Mouse (Mus musculus) spleen, adult 2 months (tissue): ENCODE results near the gene Ttyh2. TPM values are rescaled to one million over a fixed set of nuclear protein-coding genes. Genes with fewer than 3 reads are reported as not detected.

Experiments
- DNase-seq, 2 experiments: peaks; one replicate each; pipeline versions ENCODE4 v3.0.0 to v3.0.0-alpha.2; 2012 to 2021; ENCODE audit warnings: low spot score in 2 of 2, low read depth in 1 of 2
- H3K27ac ChIP-seq: fragments of 200-500 bp; 2 replicates; pipeline ENCODE4 v1.5.1; 2012; ENCODE audit warnings: low read length, inconsistent platforms; ENCODE audit not compliant: insufficient read depth
- H3K27me3 ChIP-seq: fragments of 200-500 bp; 2 replicates; pipeline ENCODE4 v1.6.1; 2012; ENCODE audit warnings: mild to moderate bottlenecking, moderate library complexity, low read length, inconsistent platforms; ENCODE audit not compliant: control insufficient read depth, insufficient read depth
- H3K36me3 ChIP-seq: fragments of 200-500 bp; 2 replicates; pipeline ENCODE4 v1.6.1; 2012; ENCODE audit warnings: mild to moderate bottlenecking, low read length, inconsistent platforms; ENCODE audit not compliant: control insufficient read depth, insufficient read depth
- H3K4me1 ChIP-seq: fragments of 200-500 bp; 2 replicates; pipeline ENCODE4 v1.6.1; 2011; ENCODE audit warnings: inconsistent platforms; ENCODE audit not compliant: control insufficient read depth, insufficient read depth, insufficient read length
- H3K4me3 ChIP-seq: fragments of 200-500 bp; 2 replicates; pipeline ENCODE4 v1.5.1; 2011; ENCODE audit warnings: mild to moderate bottlenecking, inconsistent platforms; ENCODE audit not compliant: insufficient read depth, insufficient read length; ENCODE audit errors: extremely low read depth
- CTCF ChIP-seq: fragments of 200-500 bp; IDR thresholded peaks from 2 replicates; pipeline ENCODE4 v1.5.1; 2011; ENCODE audit warnings: mild to moderate bottlenecking, inconsistent platforms; ENCODE audit not compliant: insufficient read depth, insufficient read length, insufficient replicate concordance; ENCODE audit errors: extremely low read depth
- POLR2A ChIP-seq: fragments of 200-500 bp; IDR thresholded peaks from 2 replicates; pipeline ENCODE4 v1.6.1; 2011; ENCODE audit warnings: low read depth, low read length, inconsistent platforms
- WGBS: fragments of 180-500 bp; shearing (Covaris S2); methylation state at CpG from one replicate; pipeline ENCODE4 v1.1.7; 2018; 5-methylcytosine and 5-hydroxymethylcytosine counted together
- polyA plus RNA-seq: library from polyadenylated mRNA; depleted of rRNA; stranded (reverse); fragments of >200 nt; gene quantifications from 2 replicates; pipeline ENCODE4 v1.2.3, GENCODE M21; 2012

The Ttyh2 gene
- polyA plus RNA-seq, 1 experiment = 19.2 TPM

DNA sequence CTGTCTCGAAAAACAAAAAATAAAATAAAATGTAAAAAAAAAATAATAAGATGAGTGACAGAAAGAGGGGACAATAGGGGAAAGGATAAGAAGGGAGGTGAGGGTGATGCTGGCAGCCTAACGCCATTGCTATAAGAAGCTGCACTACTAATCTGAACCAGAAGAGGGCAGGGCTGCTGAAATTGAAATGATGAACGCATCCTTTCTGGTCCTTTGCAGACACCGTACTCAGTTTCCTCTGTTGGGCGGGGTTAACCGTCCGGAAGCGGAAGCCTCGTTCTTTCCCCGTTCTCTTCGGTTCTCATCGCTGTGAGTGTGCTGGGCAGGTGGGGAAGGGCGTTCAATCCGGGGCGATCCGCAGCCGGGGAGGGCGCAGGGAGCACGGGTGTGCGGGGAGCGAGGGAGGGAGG, 6.9 kb upstream of the Ttyh2 start, which contains the start of gene Rpl38:
Rpl38 (plus strand) TSS at position 224 of the 410 bp plus-strand sequence.
- Histone ChIP-seq H3K27ac (peak within 1 kb of the TSS; percentile 75), H3K36me3 (peaks cover 24% of the 10 kb centered on the region), H3K4me3 (peak within 1 kb of the TSS; percentile 83), H3K27me3 (no peaks in the 10 kb centered on the region), H3K4me1 (peaks cover 7% of the 10 kb centered on the region; the same call in 1 of the 2 replicates)
- TF ChIP-seq CTCF = peak; percentile 61; the same call in 1 of the 2 replicates
- peak; percentile 93 for TF ChIP-seq POLR2A
- peak; percentile 89 to 95 for DNase-seq
- under 1% methylated on average over 18 of the region's 21 CpGs for WGBS

DNA sequence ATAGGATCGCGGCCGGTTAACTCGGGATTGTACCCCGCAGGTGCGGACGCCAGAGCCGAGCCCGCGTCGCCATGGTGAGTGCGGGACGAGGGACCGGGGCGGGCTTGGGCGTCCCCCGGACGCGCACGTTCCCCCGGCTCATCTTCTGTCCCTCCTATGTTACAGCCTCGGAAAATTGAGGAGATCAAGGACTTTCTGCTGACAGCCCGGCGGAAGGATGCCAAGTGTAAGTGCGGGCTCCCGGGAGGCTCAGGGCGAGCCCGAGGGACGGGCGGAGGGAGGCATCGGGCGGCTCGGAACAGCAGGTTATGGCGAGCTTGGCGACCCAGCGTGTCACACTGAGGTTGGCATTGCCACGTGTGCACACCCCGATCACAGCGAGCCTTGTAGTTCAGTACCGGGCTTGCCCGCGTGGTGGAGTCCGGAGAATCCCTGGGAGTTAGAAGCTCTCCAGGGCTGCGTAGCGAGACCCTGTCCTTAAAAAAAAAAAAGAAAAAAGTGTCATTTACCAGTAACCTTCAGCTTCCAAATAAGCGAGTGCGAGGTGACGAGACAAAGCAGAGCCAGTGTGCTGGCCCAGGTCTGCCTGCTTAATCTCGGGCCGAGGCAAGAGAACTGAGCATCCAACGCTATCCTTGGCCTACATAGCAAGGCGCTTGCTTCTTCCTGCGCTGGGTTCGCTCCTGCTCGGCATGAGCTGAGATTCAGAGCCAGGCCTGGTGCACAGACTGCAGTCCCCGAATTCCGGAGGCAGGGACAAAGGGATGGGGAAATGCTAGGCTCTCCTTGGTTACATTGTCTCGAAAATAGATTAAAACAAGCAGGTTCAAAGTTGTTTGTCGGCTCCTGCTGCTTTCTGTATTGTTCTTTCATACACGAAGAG, 6.2 kb upstream of the Ttyh2 start:
- peak; percentile 59 to 64 for DNase-seq
- Histone ChIP-seq H3K27me3 (no peaks in the 10 kb centered on the region), H3K36me3 (peaks cover 26% of the 10 kb centered on the region), H3K4me1 (peaks cover 7% of the 10 kb centered on the region; the same call in 1 of the 2 replicates), H3K4me3 (peak overlapping the region; percentile 83), H3K27ac (peak overlapping the region; percentile 75)
- TF ChIP-seq CTCF (peak; percentile 29; the same call in 1 of the 2 replicates), POLR2A (no peak)
- WGBS = under 1% methylated on average over 60 of the region's 60 CpGs

DNA sequence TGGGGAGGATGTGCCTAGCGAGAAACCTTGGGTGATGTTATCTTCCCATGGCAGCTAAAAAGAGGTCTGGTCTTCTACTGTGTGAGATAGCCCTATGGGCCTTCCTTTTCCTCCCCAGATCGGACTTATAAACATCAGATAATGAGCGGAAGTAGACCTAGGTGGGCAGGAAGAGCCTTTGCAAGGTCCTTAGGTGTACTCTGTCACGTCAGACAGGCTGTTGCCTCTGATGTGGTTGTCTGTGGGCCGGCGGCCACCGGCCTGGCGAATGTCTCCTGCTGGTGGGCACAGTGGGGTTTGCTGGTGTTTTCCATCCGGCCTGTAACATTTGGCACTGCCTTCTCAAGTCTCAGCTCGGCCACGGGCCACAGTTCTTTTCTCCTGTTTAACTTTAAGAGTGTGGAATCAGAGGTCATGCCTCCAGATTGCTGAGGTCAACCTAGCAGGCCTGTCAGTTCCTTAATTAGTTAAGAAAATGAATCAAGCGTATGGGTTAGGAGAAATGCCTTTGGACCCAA, 5.5 kb upstream of the Ttyh2 start:
- Histone ChIP-seq H3K4me3 (peak overlapping the region; percentile 83), H3K36me3 (peaks cover 26% of the 10 kb centered on the region), H3K27ac (0 out of 2 replicates have a peak overlapping the region, but pooled peaks have one; percentile 4), H3K27me3 (no peaks in the 10 kb centered on the region), H3K4me1 (peaks cover 7% of the 10 kb centered on the region; the same call in 1 of the 2 replicates)
- WGBS = 9% methylated on average over 12 of the region's 12 CpGs
- DNase-seq = no peak
- TF ChIP-seq POLR2A (no peak), CTCF (no peak)

- no peak overlapping the region for H3K27ac ChIP-seq
- TF ChIP-seq CTCF (no peak), POLR2A (no peak)
- H3K4me3 ChIP-seq = no peak overlapping the region
- 89% methylated on average over 5 of the region's 5 CpGs for WGBS
- DNase-seq = no peak
- peaks cover 26% of the 10 kb centered on the region for H3K36me3 ChIP-seq
- no peaks in the 10 kb centered on the region for H3K27me3 ChIP-seq
- peaks cover 12% of the 10 kb centered on the region for H3K4me1 ChIP-seq
Measured at GRCm38 (mm10) chr11:114671147-114671546, 4.1 kb upstream of the Ttyh2 start.

- TF ChIP-seq CTCF (peak; percentile 65; the same call in 1 of the 2 replicates), POLR2A (no peak)
- peaks cover 15% of the 10 kb centered on the region for H3K4me1 ChIP-seq
- H3K4me3 ChIP-seq = no peak overlapping the region
- 70% methylated on average over 9 of the region's 9 CpGs for WGBS
- DNase-seq = peak in 1 of 2 experiments; percentile 29
- peaks cover 26% of the 10 kb centered on the region for H3K36me3 ChIP-seq
- H3K27me3 ChIP-seq = 0 out of 2 replicates have a peak, but pooled peaks cover 4% of the 10 kb centered on the region
- H3K27ac ChIP-seq = no peak overlapping the region
Measured at GRCm38 (mm10) chr11:114672794-114673718, 2.2 kb upstream of the Ttyh2 start.

- 0 out of 2 replicates have a peak, but pooled peaks cover 4% of the 10 kb centered on the region for H3K27me3 ChIP-seq
- no peak for TF ChIP-seq POLR2A
- no peak for TF ChIP-seq CTCF
- WGBS = 83% methylated on average over 2 of the region's 2 CpGs
- H3K27ac ChIP-seq = no peak overlapping the region
- DNase-seq = no peak
- no peak overlapping the region for H3K4me3 ChIP-seq
- H3K4me1 ChIP-seq = peaks cover 15% of the 10 kb centered on the region
- H3K36me3 ChIP-seq = peaks cover 26% of the 10 kb centered on the region
Measured at GRCm38 (mm10) chr11:114673719-114674050, 1.5 kb upstream of the Ttyh2 start.
